Mouse (Mus musculus) G1E (cell line): ENCODE data around the gene Zzef1. TPM values are rescaled to one million over a fixed set of nuclear protein-coding genes. Genes with fewer than 3 reads are reported as not detected.
"Not testable (repeated sequence)": the region's sequence is repeated elsewhere in the genome, so short reads cannot be mapped to it uniquely, and the experiment has no call there.

Experiments
- ATAC-seq: 2 replicates; pipeline ENCODE4 v1.8.0; 2016; ENCODE audit warnings: mild to moderate bottlenecking; ENCODE audit not compliant: insufficient number of reproducible peaks, poor library complexity, low FRiP score, severe bottlenecking; ENCODE audit errors: extremely low read depth
- DNase-seq: peaks from one replicate; pipeline ENCODE4 v3.0.0; 2012; ENCODE audit warnings: low spot score
- H3K27me3 ChIP-seq: 2 replicates; pipeline ENCODE4 v1.6.1; 2012; ENCODE audit warnings: mild to moderate bottlenecking, low read length, inconsistent platforms; ENCODE audit not compliant: insufficient read depth
- H3K36me3 ChIP-seq: replicated peaks from 2 replicates; pipeline ENCODE3; 2012; ENCODE audit warnings: mild to moderate bottlenecking, inconsistent platforms
- H3K4me1 ChIP-seq: 2 replicates; pipeline ENCODE4 v1.6.1; 2012; ENCODE audit warnings: low read depth, low read length, inconsistent platforms, mixed read lengths; ENCODE audit not compliant: insufficient read depth
- H3K4me3 ChIP-seq: 2 replicates; pipeline ENCODE4 v1.5.1; 2012; ENCODE audit warnings: low read depth, mild to moderate bottlenecking, inconsistent platforms, low read length, moderate library complexity, mixed read lengths
- H3K9me3 ChIP-seq: replicated peaks from 2 replicates; pipeline ENCODE4 v1.6.1; 2012; ENCODE audit warnings: inconsistent platforms
- CTCF ChIP-seq: IDR thresholded peaks from 2 replicates; pipeline ENCODE4 v1.5.1; 2012; ENCODE audit warnings: low read depth, low read length, inconsistent platforms, mixed read lengths
- GATA1 ChIP-seq: IDR thresholded peaks from 2 replicates; pipeline ENCODE4 v1.6.1; 2012; ENCODE audit warnings: borderline replicate concordance, low read length, inconsistent platforms, mixed read lengths
- GATA2 ChIP-seq: IDR thresholded peaks from 2 replicates; pipeline ENCODE4 v1.6.1; 2012; ENCODE audit warnings: low read depth, low read length, inconsistent platforms, borderline replicate concordance
- POLR2AphosphoS5 ChIP-seq: IDR thresholded peaks from 2 replicates; pipeline ENCODE4 v1.6.1; 2012; ENCODE audit warnings: low read depth, low read length, inconsistent platforms; ENCODE audit not compliant: insufficient replicate concordance
- TAL1 ChIP-seq: conservative IDR thresholded peaks from 2 replicates; pipeline ENCODE4 v1.6.1; 2012; ENCODE audit warnings: low read depth, low read length, inconsistent platforms, mixed read lengths
- polyA plus RNA-seq: library from polyadenylated mRNA; stranded (reverse); fragments of >175 nt; gene quantifications from 2 replicates; pipeline ENCODE4 v1.2.3, GENCODE M21; 2012
- total RNA-seq, 2 experiments: library from RNA; stranded (forward) in 1 of 2; stranded (reverse) in 1 of 2; fragments of 200-1000 nt in 1 of 2; fragments of >200 nt in 1 of 2; fragmentation: Nextera tagmentation in 1 of 2; gene quantifications; 2 replicates each; pipeline ENCODE4 v1.2.3; 2014 to 2017

The Zzef1 gene
- total and polyA plus RNA-seq, 3 experiments: 5.3 to 43.4 (median 33.2) TPM

GRCm38 (mm10) chr11:72769061-72769460 is 27.0 kb upstream of the Zzef1 start:
- peaks cover 54% of the 10 kb centered on the region for H3K36me3 ChIP-seq

GRCm38 (mm10) chr11:72770324-72770723 is 25.7 kb upstream of the Zzef1 start:
- no peaks in the 10 kb centered on the region; the same call in 1 of the 2 replicates for H3K27me3 ChIP-seq
- TF ChIP-seq POLR2AphosphoS5 (no peak), TAL1 (no peak), GATA2 (no peak), CTCF (no peak), GATA1 (no peak)
- peaks cover 46% of the 10 kb centered on the region for H3K36me3 ChIP-seq
- no peaks in the 10 kb centered on the region for H3K4me1 ChIP-seq
- DNase-seq: no peak
- H3K4me3 ChIP-seq: no peak overlapping the region
- ATAC-seq: no peak
- no peaks in the 10 kb centered on the region for H3K9me3 ChIP-seq

More at GRCm38 (mm10) chr11:72769061-72769460, 27.0 kb upstream of the Zzef1 start:
- ATAC-seq: no peak
- Histone ChIP-seq H3K4me3 (no peak overlapping the region), H3K27me3 (no peaks in the 10 kb centered on the region), H3K4me1 (no peaks in the 10 kb centered on the region), H3K9me3 (no peaks in the 10 kb centered on the region)
- DNase-seq: no peak
- TF ChIP-seq POLR2AphosphoS5 (no peak), TAL1 (no peak), CTCF (no peak), GATA2 (no peak), GATA1 (no peak)

GRCm38 (mm10) chr11:72770816-72771215 is 25.2 kb upstream of the Zzef1 start:
- Histone ChIP-seq H3K4me3 (no peak overlapping the region), H3K9me3 (no peaks in the 10 kb centered on the region), H3K36me3 (peaks cover 46% of the 10 kb centered on the region), H3K27me3 (no peaks in the 10 kb centered on the region; the same call in 1 of the 2 replicates), H3K4me1 (no peaks in the 10 kb centered on the region)
- no peak for ATAC-seq
- DNase-seq: no peak
- no peak for TF ChIP-seq POLR2AphosphoS5
- no peak for TF ChIP-seq GATA2
- TF ChIP-seq CTCF: no peak
- TF ChIP-seq GATA1: no peak

- H3K4me3 ChIP-seq: no peak overlapping the region
- no peaks in the 10 kb centered on the region for H3K4me1 ChIP-seq
- no peak for DNase-seq
- TF ChIP-seq TAL1: no peak
- no peak for TF ChIP-seq GATA2
- TF ChIP-seq CTCF: no peak
- TF ChIP-seq POLR2AphosphoS5: no peak
- no peak for TF ChIP-seq GATA1
- H3K36me3 ChIP-seq: peaks cover 44% of the 10 kb centered on the region
- H3K27me3 ChIP-seq: no peaks in the 10 kb centered on the region; the same call in 1 of the 2 replicates
- no peaks in the 10 kb centered on the region for H3K9me3 ChIP-seq
- ATAC-seq: no peak
Observed at GRCm38 (mm10) chr11:72771461-72771860, 24.6 kb upstream of the Zzef1 start.

- ATAC-seq, DNase-seq: not testable (repeated sequence)
- peaks cover 37% of the 10 kb centered on the region for H3K36me3 ChIP-seq
Observed at GRCm38 (mm10) chr11:72772611-72773010, 23.4 kb upstream of the Zzef1 start.

GRCm38 (mm10) chr11:72778957-72779356 is 17.1 kb upstream of the Zzef1 start:
- Histone ChIP-seq H3K9me3 (no peaks in the 10 kb centered on the region), H3K27me3 (no peaks in the 10 kb centered on the region; the same call in 1 of the 2 replicates), H3K4me1 (no peaks in the 10 kb centered on the region; the same call in 1 of the 2 replicates), H3K36me3 (no peaks in the 10 kb centered on the region), H3K4me3 (no peak overlapping the region)
- DNase-seq (no peak), ATAC-seq (no peak)
- no peak for TF ChIP-seq CTCF
- no peak for TF ChIP-seq GATA2
- no peak for TF ChIP-seq TAL1
- TF ChIP-seq GATA1: no peak
- no peak for TF ChIP-seq POLR2AphosphoS5

More at GRCm38 (mm10) chr11:72772611-72773010, 23.4 kb upstream of the Zzef1 start:
- not testable (repeated sequence) for H3K4me1 ChIP-seq, H3K27me3 ChIP-seq, H3K9me3 ChIP-seq, H3K4me3 ChIP-seq

GRCm38 (mm10) chr11:72782103-72782502 is 13.9 kb upstream of the Zzef1 start:
- Histone ChIP-seq H3K9me3 (no peaks in the 10 kb centered on the region), H3K27me3 (no peaks in the 10 kb centered on the region), H3K36me3 (no peaks in the 10 kb centered on the region), H3K4me3 (no peak overlapping the region), H3K4me1 (no peaks in the 10 kb centered on the region; the same call in 1 of the 2 replicates)
- DNase-seq (no peak), ATAC-seq (no peak)
- TF ChIP-seq GATA2 (no peak), TAL1 (no peak)
